Mouse (Mus musculus): ENCODE measurements around the gene Sh3kbp1. TPM values are rescaled to one million over a fixed set of nuclear protein-coding genes. Genes with fewer than 3 reads are reported as not detected.

Sh3kbp1 gene
- polyA plus RNA-seq, 1 experiment from 2014 or later: 47.0 TPM

- Histone ChIP-seq H3K9me3 (no peaks in the 10 kb centered on the region), H3K27me3 (replicated peaks) (no peaks in the 10 kb centered on the region), H3K27ac (no peak overlapping the region), H3K4me2 (replicated peaks) (no peak overlapping the region), H3K4me1 (no peaks in the 10 kb centered on the region), H3K36me3 (no peaks in the 10 kb centered on the region), H3K4me3 (no peak overlapping the region), H3K9ac (no peak overlapping the region)
- 88% methylated on average over 5 of the region's 5 CpGs for WGBS
- no peak for ATAC-seq (ENCODE audit: low FRiP score, low read depth)
Observed at GRCm38 (mm10) chrX:159688698-159689097, 61.6 kb downstream of the Sh3kbp1 start.

- H3K4me1 ChIP-seq: no peaks in the 10 kb centered on the region
- no peak overlapping the region for H3K9ac ChIP-seq
- WGBS: 78% methylated on average over 10 of the region's 10 CpGs
- no peaks in the 10 kb centered on the region for H3K36me3 ChIP-seq
- no peaks in the 10 kb centered on the region for H3K9me3 ChIP-seq
- H3K27ac ChIP-seq: no peak overlapping the region
- ATAC-seq (ENCODE audit: low FRiP score, low read depth): no peak
- H3K4me3 ChIP-seq: no peak overlapping the region
- H3K4me2 ChIP-seq (replicated peaks): no peak overlapping the region
- H3K27me3 ChIP-seq (replicated peaks): no peaks in the 10 kb centered on the region
Observed at GRCm38 (mm10) chrX:159689785-159690416, 62.8 kb downstream of the Sh3kbp1 start.

DNA sequence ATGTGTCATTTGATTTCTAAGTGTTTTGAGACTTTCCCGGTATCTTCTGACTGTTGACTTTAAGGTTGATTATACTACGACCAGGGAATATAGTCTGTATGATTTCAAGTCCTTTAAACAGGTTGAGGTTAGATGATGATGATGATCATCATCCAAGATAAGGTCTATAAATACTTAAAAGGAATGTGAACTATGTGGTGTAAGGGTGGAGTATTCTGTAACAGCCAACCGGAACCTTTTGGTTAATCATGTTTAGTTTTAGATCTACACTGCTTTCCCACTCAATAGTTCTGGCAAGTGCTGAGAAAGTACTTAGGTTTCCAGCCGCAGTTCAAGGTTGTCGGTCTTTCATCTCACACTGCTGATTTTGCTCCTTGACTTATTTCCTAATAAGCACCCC is 66.1 kb downstream of the Sh3kbp1 start:
- no peak overlapping the region for H3K9ac ChIP-seq

GRCm38 (mm10) chrX:159696545-159696944 is 69.5 kb downstream of the Sh3kbp1 start:
- H3K9ac ChIP-seq: no peak overlapping the region
- H3K9me3 ChIP-seq: no peaks in the 10 kb centered on the region
- ATAC-seq (ENCODE audit: low FRiP score, low read depth): no peak
- no peak overlapping the region for H3K27ac ChIP-seq
- no peaks in the 10 kb centered on the region for H3K4me1 ChIP-seq
- H3K4me2 ChIP-seq (replicated peaks): no peak overlapping the region
- H3K27me3 ChIP-seq (replicated peaks): no peaks in the 10 kb centered on the region
- no peak overlapping the region for H3K4me3 ChIP-seq
- no peaks in the 10 kb centered on the region for H3K36me3 ChIP-seq
- 35% methylated on average over 2 of the region's 2 CpGs for WGBS

More for the DNA sequence above, 66.1 kb downstream of the Sh3kbp1 start:
- Histone ChIP-seq H3K27me3 (replicated peaks) (no peaks in the 10 kb centered on the region), H3K4me1 (no peaks in the 10 kb centered on the region), H3K4me3 (no peak overlapping the region), H3K36me3 (no peaks in the 10 kb centered on the region), H3K27ac (no peak overlapping the region), H3K9me3 (no peaks in the 10 kb centered on the region), H3K4me2 (replicated peaks) (no peak overlapping the region)
- WGBS: 92% methylated on average over 5 of the region's 5 CpGs
- ATAC-seq (ENCODE audit: low FRiP score, low read depth): no peak

GRCm38 (mm10) chrX:159697030-159697454 is 70.0 kb downstream of the Sh3kbp1 start:
- no peak overlapping the region for H3K27ac ChIP-seq
- H3K4me3 ChIP-seq: no peak overlapping the region
- H3K4me2 ChIP-seq (replicated peaks): no peak overlapping the region
- H3K36me3 ChIP-seq: no peaks in the 10 kb centered on the region
- WGBS: 43% methylated on average over 4 of the region's 4 CpGs
- no peaks in the 10 kb centered on the region for H3K4me1 ChIP-seq
- H3K9ac ChIP-seq: no peak overlapping the region
- ATAC-seq (ENCODE audit: low FRiP score, low read depth): no peak
- H3K9me3 ChIP-seq: no peaks in the 10 kb centered on the region
- no peaks in the 10 kb centered on the region for H3K27me3 ChIP-seq (replicated peaks)

- 92% methylated on average over 2 of the region's 2 CpGs for WGBS
- H3K9me3 ChIP-seq: no peaks in the 10 kb centered on the region
- no peak for ATAC-seq (ENCODE audit: low FRiP score, low read depth)
- H3K4me2 ChIP-seq (replicated peaks): no peak overlapping the region
- H3K27ac ChIP-seq: no peak overlapping the region
- H3K9ac ChIP-seq: no peak overlapping the region
- H3K27me3 ChIP-seq (replicated peaks): no peaks in the 10 kb centered on the region
- H3K36me3 ChIP-seq: no peaks in the 10 kb centered on the region
- no peak overlapping the region for H3K4me3 ChIP-seq
- no peaks in the 10 kb centered on the region for H3K4me1 ChIP-seq
Observed at GRCm38 (mm10) chrX:159702850-159703249, 75.8 kb downstream of the Sh3kbp1 start.

DNA sequence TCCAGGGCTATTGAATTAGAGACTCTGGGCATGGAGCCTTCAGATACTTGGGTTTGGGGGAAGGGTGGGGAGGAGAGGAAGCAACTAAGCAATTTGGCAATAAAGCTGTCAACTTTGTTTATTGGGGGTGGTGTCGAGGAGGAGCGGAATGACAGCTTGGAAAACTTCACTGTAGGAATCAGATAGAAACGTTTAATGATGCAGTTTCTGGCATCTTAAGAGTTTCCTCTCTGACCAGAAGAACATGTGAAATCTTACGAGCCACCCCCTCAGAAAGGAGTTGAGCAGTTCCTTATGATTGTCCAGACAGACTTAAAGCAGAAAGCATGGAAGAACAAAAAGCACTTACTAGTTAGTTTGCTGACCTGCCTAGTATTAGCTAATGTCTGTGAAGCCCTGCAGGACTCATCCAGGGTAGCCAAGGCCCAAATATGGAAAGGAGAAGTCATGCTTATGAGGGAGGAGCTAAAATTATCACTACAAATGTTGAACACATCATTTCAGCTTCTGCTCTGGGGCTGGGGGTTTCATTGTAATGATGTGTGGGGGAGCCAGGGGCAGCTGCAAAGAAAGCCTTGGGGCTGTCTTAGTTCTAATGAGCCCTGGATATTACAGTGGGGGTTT is 77.4 kb downstream of the Sh3kbp1 start:
- Histone ChIP-seq H3K4me3 (no peak overlapping the region), H3K4me2 (replicated peaks) (no peak overlapping the region), H3K9ac (no peak overlapping the region), H3K27ac (no peak overlapping the region), H3K9me3 (no peaks in the 10 kb centered on the region), H3K4me1 (no peaks in the 10 kb centered on the region; the same call in 1 of the 2 replicates), H3K36me3 (no peaks in the 10 kb centered on the region), H3K27me3 (replicated peaks) (no peaks in the 10 kb centered on the region)
- 45% methylated on average over 4 of the region's 4 CpGs for WGBS
- no peak for ATAC-seq (ENCODE audit: low FRiP score, low read depth)

- 53% methylated on average over 2 of the region's 2 CpGs for WGBS
- Histone ChIP-seq H3K4me3 (no peak overlapping the region), H3K27me3 (replicated peaks) (no peaks in the 10 kb centered on the region), H3K36me3 (no peaks in the 10 kb centered on the region), H3K27ac (no peak overlapping the region), H3K4me1 (no peaks in the 10 kb centered on the region; the same call in 1 of the 2 replicates), H3K9ac (no peak overlapping the region), H3K9me3 (no peaks in the 10 kb centered on the region), H3K4me2 (replicated peaks) (no peak overlapping the region)
- no peak for ATAC-seq (ENCODE audit: low FRiP score, low read depth)
Observed at GRCm38 (mm10) chrX:159705412-159705811, 78.3 kb downstream of the Sh3kbp1 start.

DNA sequence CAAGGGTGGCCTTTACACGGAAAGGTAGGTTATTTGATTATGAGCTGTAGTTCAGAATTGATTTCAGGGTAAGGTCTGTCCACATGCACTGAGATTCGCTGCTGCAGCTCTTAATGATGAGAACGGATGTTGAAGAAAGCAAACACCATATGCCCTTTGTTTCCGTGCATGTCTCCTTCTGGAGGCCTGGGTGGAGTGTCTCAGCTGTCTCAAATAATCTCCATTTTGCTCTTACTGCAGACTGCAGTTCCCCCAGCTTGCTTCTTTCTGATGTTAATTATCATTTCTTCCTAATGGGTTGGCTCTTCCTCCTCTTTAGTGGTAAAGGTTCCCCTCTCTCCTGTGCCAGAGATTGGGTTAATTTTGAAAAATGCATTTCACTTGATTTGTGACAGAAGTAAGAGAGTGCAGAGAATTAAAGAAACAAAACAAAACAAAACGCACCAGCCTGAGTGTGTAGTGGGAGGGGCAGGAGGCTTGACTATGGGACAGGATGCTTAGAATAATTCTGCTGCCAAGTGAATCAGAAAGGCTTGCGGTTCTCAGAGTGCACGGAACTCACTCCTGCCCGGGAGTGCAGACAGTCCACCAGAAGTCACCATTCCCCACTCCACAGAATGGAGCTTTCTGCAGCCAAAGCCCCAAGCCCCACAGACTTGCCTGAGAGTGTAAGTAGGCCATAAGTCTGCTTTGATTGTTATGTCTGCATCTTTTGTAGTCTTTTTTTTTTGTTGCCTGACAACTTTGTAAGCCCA is 81.2 kb downstream of the Sh3kbp1 start:
- Histone ChIP-seq H3K36me3 (no peaks in the 10 kb centered on the region), H3K9me3 (no peaks in the 10 kb centered on the region), H3K4me2 (replicated peaks) (peak overlapping the region; percentile 14; the same call in 1 of the 2 replicates), H3K4me1 (no peaks in the 10 kb centered on the region; the same call in 1 of the 2 replicates), H3K27ac (no peak overlapping the region), H3K9ac (no peak overlapping the region), H3K27me3 (replicated peaks) (no peaks in the 10 kb centered on the region), H3K4me3 (no peak overlapping the region)
- no peak for ATAC-seq (ENCODE audit: low FRiP score, low read depth)
- WGBS: 23% methylated on average over 8 of the region's 8 CpGs

GRCm38 (mm10) chrX:159709296-159709695 is 82.2 kb downstream of the Sh3kbp1 start:
- Histone ChIP-seq H3K27ac (no peak overlapping the region), H3K36me3 (no peaks in the 10 kb centered on the region), H3K4me1 (no peaks in the 10 kb centered on the region; the same call in 1 of the 2 replicates), H3K4me2 (replicated peaks) (no peak overlapping the region), H3K9ac (no peak overlapping the region), H3K4me3 (no peak overlapping the region), H3K27me3 (replicated peaks) (no peaks in the 10 kb centered on the region), H3K9me3 (no peaks in the 10 kb centered on the region)
- ATAC-seq (ENCODE audit: low FRiP score, low read depth): no peak
- WGBS: 91% methylated on average over 6 of the region's 6 CpGs

GRCm38 (mm10) chrX:159711070-159712029 is 84.3 kb downstream of the Sh3kbp1 start:
- Histone ChIP-seq H3K27me3 (replicated peaks) (no peaks in the 10 kb centered on the region), H3K4me2 (replicated peaks) (no peak overlapping the region), H3K36me3 (no peaks in the 10 kb centered on the region), H3K4me1 (no peaks in the 10 kb centered on the region; the same call in 1 of the 2 replicates), H3K9me3 (no peaks in the 10 kb centered on the region), H3K27ac (no peak overlapping the region), H3K4me3 (no peak overlapping the region), H3K9ac (no peak overlapping the region)
- ATAC-seq (ENCODE audit: low FRiP score, low read depth): no peak
- WGBS: 86% methylated on average over 13 of the region's 13 CpGs

Data from neural tube, embryonic 12.5 days (tissue).